Mouse (Mus musculus) embryonic facial prominence, embryonic 11.5 days (tissue): Measurements from ENCODE around the gene Tex48. TPM values are rescaled to one million over a fixed set of nuclear protein-coding genes. Genes with fewer than 3 reads are reported as not detected.
A peak's percentile ranks its signal among the peaks of the same experiment; 100 is the strongest.

Experiments
- ATAC-seq: fragments of 200-750 bp; cut with Nextera tagmentation; replicated peaks from 2 replicates; pipeline ENCODE4 v1.8.0; 2017; ENCODE audit warnings: low read depth; ENCODE audit not compliant: insufficient number of reproducible peaks, low FRiP score, low TSS enrichment
- DNase-seq: peaks from one replicate; pipeline ENCODE4 v3.0.0-alpha.2; 2015; ENCODE audit warnings: low spot score
- H3K27ac ChIP-seq: fragments of 300-500 bp; sonication (generic); replicated peaks from 2 replicates; pipeline ENCODE4 v1.5.1; 2014; ENCODE audit warnings: mild to moderate bottlenecking, low read depth, low read length, control low read depth
- H3K27me3 ChIP-seq: fragments of 300-500 bp; sonication (generic); 2 replicates; pipeline ENCODE4 v1.6.1; 2014; ENCODE audit warnings: mild to moderate bottlenecking, low read length, moderate library complexity, mixed read lengths; ENCODE audit not compliant: control insufficient read depth, insufficient read depth
- H3K36me3 ChIP-seq: fragments of 300-500 bp; sonication (generic); replicated peaks from 2 replicates; pipeline ENCODE4 v1.6.1; 2014; ENCODE audit warnings: low read depth, mild to moderate bottlenecking, low read length, moderate library complexity, mixed read lengths; ENCODE audit not compliant: control insufficient read depth, insufficient read depth
- H3K4me1 ChIP-seq: fragments of 300-500 bp; sonication (generic); 2 replicates; pipeline ENCODE4 v1.6.1; 2014; ENCODE audit warnings: low read length, mixed read lengths; ENCODE audit not compliant: control insufficient read depth, insufficient read depth
- H3K4me2 ChIP-seq: fragments of 300-500 bp; sonication (generic); 2 replicates; pipeline ENCODE4 v1.6.1; 2014; ENCODE audit warnings: low read depth, mild to moderate bottlenecking, control low read depth, low read length, moderate library complexity
- H3K4me3 ChIP-seq: fragments of 300-500 bp; sonication (generic); 2 replicates; pipeline ENCODE4 v1.5.1; 2014; ENCODE audit warnings: low read depth, low read length, control low read depth
- H3K9ac ChIP-seq: fragments of 300-500 bp; sonication (generic); replicated peaks from 2 replicates; pipeline ENCODE4 v1.6.1; 2014; ENCODE audit warnings: mild to moderate bottlenecking, control low read depth, low read length
- H3K9me3 ChIP-seq: fragments of 300-500 bp; sonication (generic); replicated peaks from 2 replicates; pipeline ENCODE4 v1.6.1; 2016; ENCODE audit warnings: mild to moderate bottlenecking, low read length, inconsistent platforms, mixed read lengths; ENCODE audit not compliant: control insufficient read depth
- WGBS: fragments of 180-500 bp; shearing (Covaris S2); extraction: QIAGEN DNeasy Blood & Tissue Kit; methylation state at CpG from one replicate; pipeline ENCODE4 v1.1.7; 2014; 5-methylcytosine and 5-hydroxymethylcytosine counted together
- polyA plus RNA-seq: library from polyadenylated mRNA; unstranded; fragments of >200 nt; fragmentation: Nextera tagmentation; extraction: Ambion mirVana; gene quantifications from 2 replicates; pipeline ENCODE4 v1.2.1, GENCODE M21; 2014

Gene Tex48
- polyA plus RNA-seq, 1 experiment from 2014 or later: not detected

GRCm38 (mm10) chr4:63594459-63595110 lies 27.6 kb downstream of the Tex48 start:
- ATAC-seq (no peak), DNase-seq (no peak)
- Histone ChIP-seq H3K36me3 (no peaks in the 10 kb centered on the region), H3K4me2 (no peak overlapping the region), H3K4me3 (no peak overlapping the region), H3K9ac (no peak overlapping the region), H3K27me3 (no peaks in the 10 kb centered on the region), H3K4me1 (no peaks in the 10 kb centered on the region), H3K9me3 (no peaks in the 10 kb centered on the region), H3K27ac (no peak overlapping the region)
- 81% methylated on average over 5 of the region's 5 CpGs for WGBS

GRCm38 (mm10) chr4:63590538-63590937 lies 31.7 kb downstream of the Tex48 start:
- H3K4me1 ChIP-seq: no peaks in the 10 kb centered on the region
- no peaks in the 10 kb centered on the region for H3K36me3 ChIP-seq
- no peaks in the 10 kb centered on the region for H3K27me3 ChIP-seq
- no peak overlapping the region for H3K27ac ChIP-seq
- no peak overlapping the region for H3K9ac ChIP-seq
- H3K4me3 ChIP-seq: no peak overlapping the region
- ATAC-seq (no peak), DNase-seq (no peak)
- WGBS: 80% methylated on average over 4 of the region's 4 CpGs
- no peak overlapping the region for H3K4me2 ChIP-seq
- H3K9me3 ChIP-seq: no peaks in the 10 kb centered on the region

GRCm38 (mm10) chr4:63589987-63590386 lies 32.2 kb downstream of the Tex48 start:
- DNase-seq: no peak
- H3K4me2 ChIP-seq: no peak overlapping the region
- H3K9ac ChIP-seq: no peak overlapping the region
- ATAC-seq: no peak
- no peaks in the 10 kb centered on the region for H3K9me3 ChIP-seq
- H3K36me3 ChIP-seq: no peaks in the 10 kb centered on the region
- no peak overlapping the region for H3K27ac ChIP-seq
- WGBS: 89% methylated on average over 7 of the region's 7 CpGs
- no peaks in the 10 kb centered on the region for H3K27me3 ChIP-seq
- no peak overlapping the region for H3K4me3 ChIP-seq
- no peaks in the 10 kb centered on the region for H3K4me1 ChIP-seq

GRCm38 (mm10) chr4:63586240-63586639 lies 36.0 kb downstream of the Tex48 start:
- no peaks in the 10 kb centered on the region for H3K27me3 ChIP-seq
- H3K4me1 ChIP-seq: no peaks in the 10 kb centered on the region
- WGBS: 86% methylated on average over 2 of the region's 2 CpGs
- no peaks in the 10 kb centered on the region for H3K36me3 ChIP-seq
- no peak overlapping the region for H3K9ac ChIP-seq
- DNase-seq: no peak
- ATAC-seq: no peak
- no peaks in the 10 kb centered on the region for H3K9me3 ChIP-seq
- no peak overlapping the region for H3K4me2 ChIP-seq
- no peak overlapping the region for H3K27ac ChIP-seq
- H3K4me3 ChIP-seq: no peak overlapping the region

- ATAC-seq: no peak
- no peaks in the 10 kb centered on the region for H3K36me3 ChIP-seq
- 84% methylated on average over 10 of the region's 10 CpGs for WGBS
Measured at GRCm38 (mm10) chr4:63585216-63585615, 37.0 kb downstream of the Tex48 start.

GRCm38 (mm10) chr4:63582580-63582979 lies 39.6 kb downstream of the Tex48 start:
- ATAC-seq: peak; percentile 88
- no peak overlapping the region for H3K9ac ChIP-seq
- H3K27ac ChIP-seq: peak overlapping the region; percentile 77; the same call in 1 of the 2 replicates
- no peak overlapping the region for H3K4me3 ChIP-seq
- H3K4me2 ChIP-seq: no peak overlapping the region
- DNase-seq: peak; percentile 94
- WGBS: 25% methylated on average over 5 of the region's 5 CpGs
- H3K36me3 ChIP-seq: no peaks in the 10 kb centered on the region; the same call in 1 of the 2 replicates
- H3K27me3 ChIP-seq: no peaks in the 10 kb centered on the region
- H3K9me3 ChIP-seq: no peaks in the 10 kb centered on the region; the same call in 1 of the 2 replicates
- no peaks in the 10 kb centered on the region; the same call in 1 of the 2 replicates for H3K4me1 ChIP-seq

More at GRCm38 (mm10) chr4:63585216-63585615, 37.0 kb downstream of the Tex48 start:
- Histone ChIP-seq H3K27ac (no peak overlapping the region), H3K4me1 (no peaks in the 10 kb centered on the region; the same call in 1 of the 2 replicates), H3K9me3 (no peaks in the 10 kb centered on the region), H3K27me3 (no peaks in the 10 kb centered on the region), H3K4me3 (no peak overlapping the region), H3K9ac (no peak overlapping the region), H3K4me2 (no peak overlapping the region)
- no peak for DNase-seq

GRCm38 (mm10) chr4:63580078-63580477 lies 42.1 kb downstream of the Tex48 start:
- no peaks in the 10 kb centered on the region; the same call in 1 of the 2 replicates for H3K36me3 ChIP-seq
- H3K9me3 ChIP-seq: no peaks in the 10 kb centered on the region; the same call in 1 of the 2 replicates
- no peak overlapping the region for H3K27ac ChIP-seq
- peak; percentile 50 for DNase-seq
- WGBS: 27% methylated on average over 6 of the region's 6 CpGs
- peak; percentile 41; the same call in 1 of the 2 replicates for ATAC-seq
- H3K4me3 ChIP-seq: no peak overlapping the region
- no peak overlapping the region for H3K9ac ChIP-seq
- H3K4me2 ChIP-seq: no peak overlapping the region
- H3K27me3 ChIP-seq: no peaks in the 10 kb centered on the region
- H3K4me1 ChIP-seq: no peaks in the 10 kb centered on the region; the same call in 1 of the 2 replicates

- no peak for DNase-seq
- 79% methylated on average over 14 of the region's 14 CpGs for WGBS
- H3K9me3 ChIP-seq: no peaks in the 10 kb centered on the region; the same call in 1 of the 2 replicates
- H3K4me2 ChIP-seq: no peak overlapping the region
- H3K27ac ChIP-seq: no peak overlapping the region
- H3K4me1 ChIP-seq: no peaks in the 10 kb centered on the region; the same call in 1 of the 2 replicates
- no peak overlapping the region for H3K4me3 ChIP-seq
- no peaks in the 10 kb centered on the region; the same call in 1 of the 2 replicates for H3K36me3 ChIP-seq
- no peak for ATAC-seq
- no peaks in the 10 kb centered on the region for H3K27me3 ChIP-seq
- H3K9ac ChIP-seq: no peak overlapping the region
Measured at GRCm38 (mm10) chr4:63579649-63580048, 42.6 kb downstream of the Tex48 start.
